Mouse (Mus musculus): ENCODE data around the gene Rps6kc1. TPM values are rescaled to one million over a fixed set of nuclear protein-coding genes. Genes with fewer than 3 reads are reported as not detected.

Gene Rps6kc1
- polyA plus RNA-seq, 1 experiment from 2014 or later: 15.8 TPM

DNA sequence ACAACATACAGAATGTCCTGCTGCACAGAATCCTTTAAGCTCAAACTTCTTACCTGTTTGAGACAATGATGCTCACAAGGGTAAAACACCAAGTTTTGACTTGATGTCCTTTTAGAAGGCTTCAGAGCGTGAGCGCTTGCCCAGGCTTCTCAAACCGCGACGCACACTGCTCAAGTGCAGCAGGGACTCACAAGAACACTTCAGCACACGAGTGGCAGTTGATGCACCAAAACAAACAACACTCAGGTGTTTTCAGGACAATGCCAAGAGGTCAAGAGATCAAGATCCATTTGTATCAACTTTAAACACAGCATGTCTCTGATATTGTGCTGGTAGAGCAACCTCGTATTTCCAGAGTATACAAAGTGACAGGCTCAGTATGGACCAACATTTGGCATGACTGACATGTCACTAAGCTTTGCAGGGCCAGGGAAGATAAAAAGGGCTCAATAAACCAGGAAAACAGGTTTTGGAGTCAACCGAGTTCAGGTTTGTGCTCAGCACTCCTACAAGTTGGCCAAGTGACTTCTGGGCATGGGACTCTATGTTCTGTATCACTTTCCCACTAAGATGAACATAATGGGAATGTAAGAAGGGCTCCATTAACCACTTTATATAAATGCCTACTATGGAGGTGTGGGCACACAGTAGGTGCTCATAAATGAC lies 78.5 kb downstream of the Rps6kc1 start:
- no peak for ATAC-seq (ENCODE audit: borderline replicate concordance, extremely low read depth, low FRiP score, low TSS enrichment)
- Histone ChIP-seq H3K27me3 (no peaks in the 10 kb centered on the region), H3K27ac (no peak overlapping the region), H3K4me1 (no peaks in the 10 kb centered on the region), H3K4me3 (no peak overlapping the region), H3K36me3 (0 out of 2 replicates have a peak, but pooled peaks cover 5% of the 10 kb centered on the region), H3K9me3 (no peaks in the 10 kb centered on the region), H3K9ac (no peak overlapping the region), H3K4me2 (no peak overlapping the region)
- 53% methylated on average over 8 of the region's 8 CpGs for WGBS

DNA sequence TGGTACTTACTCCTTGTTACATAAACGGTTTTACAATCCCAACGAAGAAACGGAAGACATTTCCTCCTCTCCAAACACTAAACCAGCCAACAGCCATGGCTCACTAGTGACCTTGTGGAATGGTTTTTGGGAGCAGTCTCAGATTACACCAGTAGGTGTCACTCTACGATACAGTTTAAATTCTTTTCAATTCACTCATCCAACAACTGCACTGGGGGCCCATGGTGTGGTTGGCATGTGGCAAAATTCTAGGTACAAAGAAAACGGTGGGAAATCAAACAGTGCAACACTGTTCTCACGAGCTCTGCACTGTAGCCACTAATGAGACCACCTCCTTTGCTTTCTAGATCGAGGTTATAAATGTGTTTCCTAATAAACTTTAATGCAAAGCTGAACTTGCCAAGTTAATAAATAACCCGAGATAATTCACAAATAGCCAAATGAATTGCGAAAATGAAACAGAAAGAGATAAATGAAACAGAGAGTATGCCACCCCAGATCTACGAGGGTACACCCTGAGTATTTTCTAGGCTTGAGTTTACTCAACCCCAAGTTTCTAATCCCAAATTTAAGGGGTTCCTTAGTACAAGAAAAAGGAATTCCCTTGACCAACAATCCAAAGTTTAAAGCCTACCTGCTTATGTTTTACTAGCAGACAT lies 79.6 kb downstream of the Rps6kc1 start:
- no peaks in the 10 kb centered on the region for H3K27me3 ChIP-seq
- 38% methylated on average over 10 of the region's 10 CpGs for WGBS
- H3K4me1 ChIP-seq: 0 out of 2 replicates have a peak, but pooled peaks cover 2% of the 10 kb centered on the region
- H3K36me3 ChIP-seq: 0 out of 2 replicates have a peak, but pooled peaks cover 4% of the 10 kb centered on the region
- H3K9ac ChIP-seq: no peak overlapping the region
- H3K4me2 ChIP-seq: no peak overlapping the region
- no peak overlapping the region for H3K4me3 ChIP-seq
- no peak overlapping the region for H3K27ac ChIP-seq
- ATAC-seq (ENCODE audit: borderline replicate concordance, extremely low read depth, low FRiP score, low TSS enrichment): no peak; the same call in 1 of the 2 replicates
- no peaks in the 10 kb centered on the region for H3K9me3 ChIP-seq

DNA sequence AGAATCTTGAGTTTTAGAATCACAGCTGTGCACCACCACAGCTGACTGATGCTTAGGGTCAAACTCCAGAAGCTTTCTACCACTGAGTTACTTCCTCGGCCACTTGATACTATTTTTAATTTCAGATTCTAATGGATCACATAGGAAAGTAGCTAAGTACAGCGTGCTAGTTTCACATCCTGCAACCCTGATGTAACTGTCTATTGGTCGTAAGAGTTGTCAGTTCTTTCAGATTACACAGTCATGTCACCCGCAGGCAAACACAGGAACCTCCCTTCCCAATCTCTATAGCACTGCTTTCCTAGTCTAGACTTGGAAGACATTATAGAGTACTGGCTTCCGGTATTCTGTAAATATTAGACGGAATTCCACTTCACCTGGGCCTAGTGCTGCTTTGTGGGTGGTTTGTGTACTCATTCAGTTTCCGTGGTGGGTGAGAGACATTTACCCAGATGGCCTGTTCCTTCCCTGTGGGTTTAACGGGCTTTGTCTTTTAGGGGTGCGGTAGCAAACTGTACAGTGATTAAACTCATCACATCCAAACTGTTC lies 85.0 kb downstream of the Rps6kc1 start:
- Histone ChIP-seq H3K4me2 (no peak overlapping the region), H3K9me3 (no peaks in the 10 kb centered on the region), H3K9ac (no peak overlapping the region), H3K27me3 (no peaks in the 10 kb centered on the region), H3K4me3 (no peak overlapping the region), H3K36me3 (no peaks in the 10 kb centered on the region), H3K4me1 (peaks cover 3% of the 10 kb centered on the region; the same call in 1 of the 2 replicates), H3K27ac (peak overlapping the region; percentile 17; the same call in 1 of the 2 replicates)
- no peak for ATAC-seq (ENCODE audit: borderline replicate concordance, extremely low read depth, low FRiP score, low TSS enrichment)
- WGBS: 58% methylated on average over 9 of the region's 9 CpGs

DNA sequence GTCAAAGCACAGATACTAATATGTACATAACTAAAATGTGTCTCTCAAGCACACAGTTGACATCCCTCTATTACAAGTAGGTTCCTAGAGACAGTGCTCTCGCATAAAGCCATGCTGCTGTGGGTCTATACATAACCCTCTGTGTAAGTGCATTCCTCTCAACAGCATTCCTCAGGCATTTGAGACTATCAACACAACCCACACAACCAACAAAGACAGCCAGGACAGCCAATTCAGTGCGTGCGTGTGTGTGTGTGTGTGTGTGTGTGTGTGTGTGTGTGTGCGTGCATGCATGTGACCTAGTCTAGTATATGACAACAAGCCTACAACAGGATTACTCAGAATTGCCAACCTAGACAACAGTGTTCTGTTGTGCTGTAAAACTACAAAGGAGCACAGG lies 87.8 kb downstream of the Rps6kc1 start:
- Histone ChIP-seq H3K4me1 (peaks cover 3% of the 10 kb centered on the region; the same call in 1 of the 2 replicates), H3K9ac (no peak overlapping the region), H3K27me3 (no peaks in the 10 kb centered on the region), H3K4me3 (no peak overlapping the region), H3K4me2 (no peak overlapping the region), H3K36me3 (no peaks in the 10 kb centered on the region), H3K27ac (no peak overlapping the region), H3K9me3 (no peaks in the 10 kb centered on the region)
- no peak for ATAC-seq (ENCODE audit: borderline replicate concordance, extremely low read depth, low FRiP score, low TSS enrichment)
- WGBS: 90% methylated on average over 4 of the region's 4 CpGs

DNA sequence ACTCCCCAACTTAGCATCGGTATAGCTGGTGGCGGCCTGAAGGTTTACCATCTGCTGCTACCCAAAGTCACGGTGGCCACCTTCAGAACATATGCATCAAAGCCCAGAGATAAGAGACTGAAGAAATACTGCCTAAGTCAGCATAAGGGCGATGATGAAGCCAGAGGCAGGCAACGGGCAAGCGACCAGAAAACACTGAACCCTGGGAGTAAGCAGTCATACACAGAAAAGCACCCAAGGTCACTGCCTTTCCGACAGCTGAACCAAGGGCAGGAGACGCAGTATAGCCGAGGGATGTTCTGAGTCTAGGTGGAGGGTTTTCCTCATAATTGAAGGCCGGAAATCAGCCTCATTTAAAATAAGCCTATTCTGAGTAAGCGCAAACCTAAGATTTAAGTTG lies 95.4 kb downstream of the Rps6kc1 start:
- no peak overlapping the region for H3K27ac ChIP-seq
- no peaks in the 10 kb centered on the region for H3K4me1 ChIP-seq
- WGBS: 77% methylated on average over 11 of the region's 11 CpGs
- no peak overlapping the region for H3K4me2 ChIP-seq
- no peak overlapping the region for H3K9ac ChIP-seq
- no peaks in the 10 kb centered on the region for H3K27me3 ChIP-seq
- no peak for ATAC-seq (ENCODE audit: borderline replicate concordance, extremely low read depth, low FRiP score, low TSS enrichment)
- no peaks in the 10 kb centered on the region for H3K36me3 ChIP-seq
- no peak overlapping the region for H3K4me3 ChIP-seq
- no peaks in the 10 kb centered on the region for H3K9me3 ChIP-seq

DNA sequence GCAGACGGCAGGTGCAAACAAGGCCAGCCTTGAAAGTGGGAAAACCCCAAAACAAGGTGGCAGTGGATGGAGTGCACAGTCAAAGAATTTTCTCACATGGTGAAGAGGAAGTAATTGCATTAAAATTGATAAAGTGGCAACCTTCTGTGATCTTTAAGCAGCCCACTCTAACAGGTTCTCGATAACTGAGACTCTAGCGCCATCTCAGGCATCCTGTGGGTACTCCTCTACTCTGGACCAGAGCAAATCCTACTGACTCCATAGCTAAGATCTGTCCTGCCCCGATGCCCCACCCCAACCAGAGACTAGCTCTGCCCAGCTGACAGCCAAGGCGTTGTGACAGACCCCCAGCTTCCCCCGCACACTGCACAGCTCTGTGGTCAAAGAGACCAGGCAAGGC lies 101.2 kb downstream of the Rps6kc1 start:
- Histone ChIP-seq H3K4me3 (no peak overlapping the region), H3K9me3 (no peaks in the 10 kb centered on the region), H3K4me2 (no peak overlapping the region), H3K27ac (no peak overlapping the region), H3K27me3 (no peaks in the 10 kb centered on the region), H3K36me3 (no peaks in the 10 kb centered on the region), H3K9ac (no peak overlapping the region), H3K4me1 (no peaks in the 10 kb centered on the region)
- no peak for ATAC-seq (ENCODE audit: borderline replicate concordance, extremely low read depth, low FRiP score, low TSS enrichment)
- 74% methylated on average over 6 of the region's 6 CpGs for WGBS

DNA sequence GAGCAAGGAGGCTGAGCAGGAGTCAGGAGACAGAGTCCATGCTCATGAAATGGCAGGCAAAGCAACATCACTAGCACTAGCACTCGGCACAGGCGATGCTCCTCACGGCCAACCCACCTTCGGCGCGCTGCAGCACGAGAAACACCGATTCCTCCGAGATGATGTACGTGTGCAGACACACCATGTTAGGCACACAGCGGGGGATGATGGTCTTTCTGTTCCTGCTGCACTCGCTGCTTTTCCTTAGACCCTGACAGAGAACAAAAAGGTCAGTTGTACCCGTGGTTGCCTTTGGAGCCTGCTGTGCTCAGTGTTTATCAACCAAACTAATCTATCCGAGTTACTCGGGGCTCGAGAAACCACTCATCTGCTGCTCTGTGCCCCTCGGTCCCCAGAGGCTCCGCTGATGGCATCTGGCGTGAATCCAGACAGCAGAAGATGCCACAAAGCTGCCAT lies 102.8 kb downstream of the Rps6kc1 start:
- 62% methylated on average over 19 of the region's 19 CpGs for WGBS
- Histone ChIP-seq H3K4me1 (no peaks in the 10 kb centered on the region), H3K9ac (no peak overlapping the region), H3K27ac (no peak overlapping the region), H3K4me3 (no peak overlapping the region), H3K4me2 (no peak overlapping the region), H3K36me3 (no peaks in the 10 kb centered on the region), H3K9me3 (no peaks in the 10 kb centered on the region), H3K27me3 (no peaks in the 10 kb centered on the region)
- ATAC-seq (ENCODE audit: borderline replicate concordance, extremely low read depth, low FRiP score, low TSS enrichment): no peak

DNA sequence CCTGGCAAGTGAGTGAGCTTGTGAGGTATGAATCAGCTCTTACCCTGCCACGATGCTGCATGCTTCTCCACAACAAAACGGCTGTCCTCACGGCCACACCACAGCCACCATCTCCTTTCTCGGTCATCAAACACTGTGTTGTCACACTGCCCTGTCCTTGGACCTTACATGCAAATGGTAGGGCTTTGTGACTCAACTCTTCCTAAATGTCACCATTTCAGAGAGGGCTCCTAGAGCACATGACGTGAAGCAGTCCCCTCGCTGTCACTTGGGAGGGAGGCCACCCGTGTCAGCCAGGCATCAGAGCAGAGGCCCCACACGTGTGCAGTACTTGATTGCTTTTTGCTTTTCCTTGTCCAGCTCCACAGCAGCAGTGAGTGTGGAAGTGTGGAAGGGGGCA lies 104.8 kb downstream of the Rps6kc1 start:
- Histone ChIP-seq H3K27ac (no peak overlapping the region), H3K36me3 (no peaks in the 10 kb centered on the region), H3K4me1 (no peaks in the 10 kb centered on the region), H3K27me3 (no peaks in the 10 kb centered on the region), H3K4me3 (no peak overlapping the region), H3K9me3 (no peaks in the 10 kb centered on the region), H3K9ac (no peak overlapping the region), H3K4me2 (no peak overlapping the region)
- WGBS: 74% methylated on average over 8 of the region's 8 CpGs
- ATAC-seq (ENCODE audit: borderline replicate concordance, extremely low read depth, low FRiP score, low TSS enrichment): no peak

DNA sequence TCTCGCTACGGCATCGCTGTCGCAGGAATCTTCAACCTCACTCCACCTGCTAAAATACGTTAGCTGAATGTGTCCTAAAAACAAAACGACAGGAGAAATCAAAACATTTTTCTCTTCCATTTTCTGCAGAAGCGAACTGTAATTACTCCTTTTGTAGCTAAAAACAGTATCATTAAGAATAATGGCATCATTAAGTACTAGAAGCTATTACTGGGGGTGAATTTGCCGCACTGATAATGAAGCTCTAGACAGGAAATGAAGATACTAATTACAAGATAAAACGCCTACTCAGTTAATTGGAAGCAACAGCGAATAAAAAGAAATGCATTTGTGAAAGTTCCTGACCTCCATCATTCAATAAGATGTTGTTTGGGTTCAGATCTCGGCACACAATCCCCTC lies 112.9 kb downstream of the Rps6kc1 start:
- ATAC-seq (ENCODE audit: borderline replicate concordance, extremely low read depth, low FRiP score, low TSS enrichment): no peak
- WGBS: 85% methylated on average over 11 of the region's 11 CpGs

DNA sequence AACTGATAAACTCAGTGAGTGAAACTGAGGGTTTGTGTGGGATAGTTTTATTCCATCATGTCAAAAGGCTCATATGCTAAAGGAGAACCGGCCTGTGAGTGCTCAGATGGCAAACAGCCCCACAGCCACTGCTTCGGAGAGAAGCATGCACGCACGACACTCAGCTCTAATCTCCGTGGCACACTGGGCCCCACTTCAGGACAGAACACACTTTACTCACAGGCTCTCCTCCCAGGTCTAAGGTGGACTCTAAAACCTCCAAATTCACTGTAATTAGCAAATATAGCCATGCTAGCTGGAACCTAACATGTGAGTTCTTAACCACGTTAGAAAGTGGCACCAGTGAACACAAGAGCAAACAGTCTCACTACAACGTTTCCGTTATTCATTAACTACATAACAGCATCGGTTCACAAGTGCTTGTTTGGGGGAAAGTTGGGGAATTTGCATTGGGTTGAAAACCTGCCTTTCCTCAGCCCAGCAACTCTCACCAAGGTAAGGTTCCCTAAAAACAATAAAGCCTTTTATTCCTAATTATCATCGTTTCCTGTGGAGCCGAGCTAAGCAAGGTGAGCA lies 114.0 kb downstream of the Rps6kc1 start:
- WGBS: 58% methylated on average over 11 of the region's 11 CpGs
- no peaks in the 10 kb centered on the region for H3K27me3 ChIP-seq
- ATAC-seq (ENCODE audit: borderline replicate concordance, extremely low read depth, low FRiP score, low TSS enrichment): no peak; the same call in 1 of the 2 replicates
- H3K4me2 ChIP-seq: no peak overlapping the region
- H3K9ac ChIP-seq: no peak overlapping the region
- H3K36me3 ChIP-seq: 0 out of 2 replicates have a peak, but pooled peaks cover 13% of the 10 kb centered on the region
- no peak overlapping the region for H3K4me3 ChIP-seq
- no peaks in the 10 kb centered on the region for H3K9me3 ChIP-seq
- no peak overlapping the region for H3K27ac ChIP-seq
- peaks cover 3% of the 10 kb centered on the region; the same call in 1 of the 2 replicates for H3K4me1 ChIP-seq

More for the DNA sequence above, 112.9 kb downstream of the Rps6kc1 start:
- H3K27ac ChIP-seq: no peak overlapping the region
- no peak overlapping the region for H3K4me3 ChIP-seq
- no peak overlapping the region for H3K9ac ChIP-seq
- no peaks in the 10 kb centered on the region for H3K27me3 ChIP-seq
- H3K4me2 ChIP-seq: no peak overlapping the region
- no peaks in the 10 kb centered on the region for H3K9me3 ChIP-seq
- 0 out of 2 replicates have a peak, but pooled peaks cover 13% of the 10 kb centered on the region for H3K36me3 ChIP-seq
- peaks cover 3% of the 10 kb centered on the region; the same call in 1 of the 2 replicates for H3K4me1 ChIP-seq

DNA sequence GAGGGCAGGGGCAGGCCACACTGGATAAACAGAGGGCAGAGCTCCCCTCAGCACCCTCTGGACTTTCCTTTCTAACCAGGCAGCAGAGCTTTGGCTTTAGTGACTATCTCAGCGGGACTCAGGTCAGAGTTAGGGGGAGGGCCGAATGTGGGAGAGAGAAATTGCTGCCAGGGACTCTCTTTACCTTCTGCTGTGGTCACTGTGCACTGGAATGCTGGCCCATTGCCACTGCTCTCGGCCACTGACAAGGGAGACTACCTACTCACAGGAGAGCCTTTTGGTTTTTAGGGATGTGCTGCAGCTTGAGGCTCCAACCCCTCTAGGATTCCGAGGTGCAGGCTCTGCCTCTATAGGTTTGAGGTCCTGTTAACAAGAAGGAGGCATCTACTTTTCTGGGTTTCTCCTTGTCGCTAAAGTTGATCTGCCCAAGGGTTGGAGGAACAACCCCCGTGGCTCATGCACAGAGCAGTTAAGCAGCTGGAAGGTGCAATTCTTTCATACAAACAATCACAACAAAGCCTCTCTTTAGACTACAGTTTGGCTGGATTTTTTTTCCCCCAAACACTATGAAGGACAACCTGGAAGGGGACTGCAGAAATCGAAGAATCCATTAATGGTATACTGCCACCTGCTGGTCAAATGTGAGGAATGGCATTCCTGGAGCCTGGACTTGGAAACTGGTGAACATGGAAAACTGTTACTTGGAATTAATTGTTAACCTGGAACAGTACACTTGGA lies 114.7 kb downstream of the Rps6kc1 start:
- H3K36me3 ChIP-seq: 0 out of 2 replicates have a peak, but pooled peaks cover 13% of the 10 kb centered on the region
- H3K4me2 ChIP-seq: no peak overlapping the region
- peaks cover 3% of the 10 kb centered on the region; the same call in 1 of the 2 replicates for H3K4me1 ChIP-seq
- WGBS: 34% methylated on average over 7 of the region's 7 CpGs
- no peak overlapping the region for H3K9ac ChIP-seq
- H3K27ac ChIP-seq: no peak overlapping the region
- peak; percentile 52; the same call in 1 of the 2 replicates for ATAC-seq (ENCODE audit: borderline replicate concordance, extremely low read depth, low FRiP score, low TSS enrichment)
- no peak overlapping the region for H3K4me3 ChIP-seq
- no peaks in the 10 kb centered on the region for H3K9me3 ChIP-seq
- no peaks in the 10 kb centered on the region for H3K27me3 ChIP-seq

Data from lung, embryonic 15.5 days (tissue).